Mouse (Mus musculus): Measurements from ENCODE around the gene Cherp.

The Cherp gene

DNA sequence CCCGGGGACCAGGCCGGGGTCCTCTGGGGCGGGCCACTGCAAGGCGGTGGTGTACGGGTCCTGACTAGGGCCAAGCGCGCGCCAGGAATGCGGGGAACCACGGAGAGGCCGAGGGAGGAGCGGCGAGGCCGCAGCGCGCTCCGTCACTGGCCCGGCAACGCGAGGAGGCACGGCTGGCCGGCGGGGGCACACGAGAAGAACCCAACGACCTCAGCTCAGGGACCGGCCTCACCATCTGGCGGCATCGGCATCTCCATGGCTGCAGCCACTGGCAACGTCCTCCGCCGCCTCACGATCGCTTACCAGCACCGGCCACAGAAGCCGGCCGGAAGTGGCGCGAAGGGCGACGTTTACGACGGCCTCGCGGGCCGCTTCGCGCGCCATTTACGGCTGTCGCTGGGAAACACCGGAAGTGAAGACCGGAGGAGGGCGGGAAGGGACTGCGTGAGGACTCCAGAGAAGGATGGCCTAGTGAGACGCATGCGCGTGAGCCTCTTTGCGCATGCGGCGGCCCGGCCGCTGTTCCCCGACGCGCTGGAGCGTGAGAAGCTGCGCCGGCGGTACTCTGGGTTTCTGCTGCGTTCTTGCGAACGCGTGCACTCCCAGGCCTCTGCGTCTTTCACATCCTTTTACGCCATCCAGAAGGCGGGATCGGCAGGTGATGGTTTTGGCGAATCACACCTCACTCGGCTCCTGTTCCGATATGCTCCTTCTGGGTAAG lies at the start of gene Cherp:
Cherp (minus strand) TSS at position 401 of the 721 bp plus-strand sequence.
- peak; percentile 98 for DNase-seq

DNA sequence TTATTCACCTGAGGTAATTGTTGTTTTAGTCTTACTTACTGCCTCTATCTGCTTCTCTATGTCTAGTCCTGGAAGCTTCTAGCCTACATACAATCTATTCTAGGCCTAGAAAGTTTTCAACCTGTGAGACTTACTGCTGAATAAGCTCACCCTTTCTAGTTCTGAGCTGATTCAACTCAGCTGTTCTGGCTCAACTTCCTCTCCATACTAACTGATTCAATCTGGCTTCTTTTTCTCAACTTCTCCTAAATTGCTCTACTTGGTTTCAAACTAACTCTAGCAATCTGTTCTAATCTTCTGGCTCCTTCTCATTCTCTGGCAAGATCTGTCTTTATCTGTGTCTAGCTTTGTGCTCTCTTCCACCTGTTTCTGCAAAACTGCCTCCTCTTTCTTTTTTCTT lies 46.9 kb upstream of the Cherp start:
- no peak for DNase-seq

- no peak for DNase-seq
Measured at GRCm38 (mm10) chr8:72517421-72517988, 42.5 kb upstream of the Cherp start.

GRCm38 (mm10) chr8:72513158-72513557 lies 38.1 kb upstream of the Cherp start:
- no peak for DNase-seq

DNA sequence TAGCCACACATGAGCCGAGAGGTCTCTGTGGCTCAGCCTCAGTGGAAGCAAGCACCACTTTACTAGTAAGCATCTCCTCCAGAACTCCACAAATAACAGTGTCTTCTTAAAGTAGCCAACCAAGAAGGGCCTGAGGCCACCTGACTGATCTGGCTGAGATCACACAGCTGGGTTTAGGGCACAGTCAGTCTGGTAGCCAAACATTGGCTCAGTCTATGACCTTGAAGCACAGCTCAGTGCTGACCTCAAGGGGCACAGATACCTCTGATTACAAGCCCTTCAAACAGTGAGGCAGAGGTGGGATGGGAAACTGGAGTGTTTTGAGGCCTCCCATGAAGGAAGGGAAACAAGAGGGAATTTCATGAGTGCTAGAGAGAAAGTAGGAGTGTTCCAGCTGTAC lies 37.6 kb upstream of the Cherp start:
- DNase-seq = no peak

- DNase-seq = no peak
Measured at GRCm38 (mm10) chr8:72507505-72507904, 32.5 kb upstream of the Cherp start.

- DNase-seq = no peak
Measured at GRCm38 (mm10) chr8:72504637-72505314, 29.8 kb upstream of the Cherp start.

DNA sequence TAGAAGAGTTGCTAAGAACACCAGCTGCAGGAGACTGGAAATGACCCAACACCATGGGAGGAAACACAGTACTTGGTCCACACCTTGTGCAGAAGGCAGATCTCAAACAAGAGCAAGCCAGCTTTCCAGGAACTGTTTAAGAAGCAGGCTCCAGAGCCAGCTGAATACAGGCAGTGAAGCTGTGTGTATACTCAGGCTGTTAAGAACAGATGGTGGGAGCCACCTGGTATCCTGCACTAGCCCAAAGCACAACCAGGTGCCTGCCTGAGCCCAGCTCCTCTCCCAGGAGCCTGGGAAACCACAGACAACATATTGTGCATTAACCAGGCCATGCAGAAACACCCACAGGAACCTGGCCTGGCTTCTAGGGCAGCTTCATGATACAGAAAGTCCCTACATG lies 29.1 kb upstream of the Cherp start:
- DNase-seq = no peak

DNA sequence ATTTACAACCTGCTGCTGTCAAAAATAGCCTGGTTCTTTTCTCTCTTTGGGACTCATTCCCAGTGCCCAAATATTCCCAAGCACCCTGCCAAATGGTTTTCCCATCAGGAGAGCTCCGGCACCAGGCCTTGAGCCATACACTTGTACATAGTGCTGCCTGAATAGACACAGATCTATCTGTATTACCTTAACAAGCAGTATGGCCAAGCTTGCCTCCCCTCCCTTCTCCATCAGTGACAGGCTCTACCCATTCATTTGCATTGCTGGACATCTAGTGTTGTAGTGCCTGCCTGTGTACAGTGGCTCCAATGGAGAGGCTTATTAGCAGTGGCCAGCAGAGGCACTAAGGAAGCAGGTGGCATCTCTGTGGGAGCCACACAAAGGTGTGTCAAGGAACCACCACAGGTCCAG lies 25.5 kb upstream of the Cherp start:
- DNase-seq = no peak

DNA sequence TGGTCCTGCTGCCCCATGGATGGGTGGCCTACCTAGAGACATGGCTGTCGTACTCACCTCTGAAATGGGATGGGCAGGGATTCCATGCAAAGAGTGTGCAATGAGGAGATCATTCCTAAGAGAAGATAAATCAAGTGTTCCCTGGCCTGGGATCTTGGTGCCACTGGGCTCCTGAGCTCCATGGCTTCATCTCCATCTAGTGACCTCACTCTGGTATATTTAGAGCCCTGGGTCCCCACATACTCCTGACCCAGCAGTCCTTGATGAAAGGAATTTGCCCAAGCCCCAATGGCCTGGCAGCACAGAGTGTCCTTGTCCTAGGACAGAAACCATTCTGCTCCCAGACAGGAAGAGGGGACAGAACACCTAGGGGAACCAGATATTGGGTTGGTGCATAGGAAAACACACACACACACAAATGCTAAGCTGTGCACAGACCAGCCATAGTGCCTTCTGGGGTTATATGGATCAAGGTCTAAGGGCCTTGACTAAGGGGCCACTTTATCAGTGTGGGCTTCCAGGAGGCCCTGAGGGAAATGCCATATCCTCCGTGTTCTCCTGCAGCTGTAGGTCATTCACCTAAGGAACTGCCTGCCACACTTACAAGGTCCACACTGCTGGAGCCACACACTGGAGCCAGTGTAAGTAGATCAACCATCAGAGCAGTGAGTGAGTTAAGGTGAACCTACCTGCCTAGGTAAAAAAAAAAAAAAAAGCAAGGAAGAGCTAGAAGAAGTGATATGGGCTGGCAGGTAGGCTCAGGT lies 24.7 kb upstream of the Cherp start:
- DNase-seq = no peak

DNA sequence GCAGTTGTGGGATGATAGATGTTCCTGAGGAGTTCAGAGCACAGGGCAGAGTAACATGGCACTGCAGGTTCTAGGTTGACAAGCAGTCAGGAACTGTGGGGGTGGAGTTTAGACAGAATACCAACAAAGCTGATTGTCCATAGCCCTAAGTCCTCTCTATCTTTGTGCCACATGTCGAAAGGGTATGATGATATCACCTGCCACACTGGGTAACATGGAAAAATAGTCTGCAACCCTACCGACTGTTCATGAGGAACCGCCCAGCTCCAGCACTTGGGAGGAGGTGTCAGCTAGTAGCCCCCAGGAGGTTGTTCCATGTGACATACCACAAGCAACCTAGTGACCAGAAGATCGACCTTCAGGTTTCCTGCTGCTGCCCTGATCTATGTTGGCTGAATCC lies 23.5 kb upstream of the Cherp start:
- DNase-seq = no peak

GRCm38 (mm10) chr8:72497911-72498310 lies 22.9 kb upstream of the Cherp start:
- DNase-seq = no peak

DNA sequence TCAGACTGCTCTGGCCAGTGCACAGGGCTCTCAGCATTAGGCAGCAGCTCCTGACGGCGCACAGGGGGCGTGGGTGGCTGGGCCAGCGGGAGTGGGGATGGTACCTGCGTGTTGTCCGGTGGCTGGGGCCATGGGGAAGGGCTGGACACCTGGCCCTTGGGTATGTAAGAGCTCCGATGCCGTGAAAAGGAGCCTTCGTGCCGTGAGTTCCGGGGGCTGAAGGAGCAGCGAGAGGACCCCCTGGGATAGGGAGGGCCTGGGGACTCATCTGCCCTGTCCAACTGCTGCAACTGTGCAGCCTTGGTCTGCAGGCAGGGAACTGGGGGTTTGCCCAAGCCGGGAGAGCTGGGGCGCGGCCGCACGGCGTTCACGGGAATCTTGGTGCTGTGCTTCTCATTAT lies 21.2 kb upstream of the Cherp start:
- DNase-seq = no peak

GRCm38 (mm10) chr8:72495411-72496111 lies 20.5 kb upstream of the Cherp start:
- no peak for DNase-seq

- DNase-seq = no peak
Measured at GRCm38 (mm10) chr8:72493381-72493780, 18.4 kb upstream of the Cherp start.

DNA sequence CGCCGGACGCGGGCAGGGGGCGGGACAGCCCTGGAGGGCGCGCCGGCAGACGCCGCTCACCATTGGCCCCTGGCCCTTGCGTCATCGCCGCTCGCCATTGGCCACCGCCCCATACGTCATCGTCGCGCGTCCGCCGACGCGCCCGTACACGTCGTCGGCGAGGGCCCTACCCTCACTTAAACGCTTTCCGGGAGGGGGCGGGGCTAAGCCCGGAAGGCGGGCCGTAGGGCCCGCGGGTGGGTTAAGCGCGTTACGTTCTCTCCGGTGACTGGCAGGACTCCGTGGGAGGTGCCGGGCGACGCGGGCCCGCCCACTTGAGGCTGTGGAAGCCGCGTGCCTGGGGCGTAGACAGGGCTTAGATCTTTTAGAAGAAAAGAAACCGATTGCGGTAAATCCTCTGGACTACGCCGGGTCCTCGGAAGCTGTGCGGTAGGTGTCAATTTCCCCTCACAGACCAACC lies 17.6 kb upstream of the Cherp start:
- peak; percentile 99 for DNase-seq

DNA sequence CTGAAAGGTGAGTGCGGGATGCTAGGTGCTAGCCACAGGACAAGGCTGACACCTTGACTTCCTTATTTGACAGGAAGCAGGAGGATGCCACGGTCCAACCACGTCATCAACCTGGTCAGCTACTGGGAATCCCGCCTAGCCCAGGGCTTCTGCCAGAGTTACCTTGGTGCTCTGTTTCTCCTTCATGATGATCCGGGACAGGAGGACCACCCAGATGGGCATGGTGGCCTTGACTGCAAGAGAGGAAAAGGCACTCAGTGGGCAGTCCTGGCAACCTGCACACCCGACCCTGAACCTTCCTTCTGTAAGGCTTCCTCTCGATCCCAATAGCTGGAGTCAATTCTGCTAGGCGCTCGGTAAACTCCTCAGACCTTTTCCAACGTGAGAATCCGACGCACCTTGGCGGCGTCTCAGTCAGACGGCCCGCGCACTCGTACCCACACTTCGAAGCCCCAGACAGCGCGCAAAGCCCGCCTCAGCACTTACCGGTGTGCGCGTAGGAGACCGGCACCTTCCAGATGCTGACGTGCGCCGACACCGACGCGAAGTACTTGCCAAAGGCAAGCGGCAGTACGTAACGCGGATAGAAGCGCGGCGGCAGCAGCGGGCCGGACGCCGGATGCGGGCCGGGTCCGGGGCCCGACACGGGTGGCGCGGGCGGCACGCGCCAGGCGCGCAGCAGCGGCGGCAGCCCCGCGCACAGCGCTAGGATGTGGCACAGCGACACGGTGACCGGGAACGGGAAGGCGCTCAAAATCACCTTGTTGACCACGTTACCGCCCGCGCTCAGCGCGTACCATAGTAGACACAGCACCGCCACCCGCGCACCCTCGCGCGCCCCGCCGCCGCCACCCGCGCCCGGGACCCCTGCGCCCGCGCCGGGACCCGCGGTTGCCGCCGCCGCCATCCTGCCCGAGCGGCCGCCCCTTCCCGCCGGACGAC lies 16.9 kb upstream of the Cherp start, which contains the start of gene Slc35e1:
Slc35e1 (minus strand) TSS at position 935 of the 942 bp plus-strand sequence.
- DNase-seq = peak; percentile 33

- DNase-seq = no peak
Measured at GRCm38 (mm10) chr8:72491017-72491416, 16.0 kb upstream of the Cherp start.

DNA sequence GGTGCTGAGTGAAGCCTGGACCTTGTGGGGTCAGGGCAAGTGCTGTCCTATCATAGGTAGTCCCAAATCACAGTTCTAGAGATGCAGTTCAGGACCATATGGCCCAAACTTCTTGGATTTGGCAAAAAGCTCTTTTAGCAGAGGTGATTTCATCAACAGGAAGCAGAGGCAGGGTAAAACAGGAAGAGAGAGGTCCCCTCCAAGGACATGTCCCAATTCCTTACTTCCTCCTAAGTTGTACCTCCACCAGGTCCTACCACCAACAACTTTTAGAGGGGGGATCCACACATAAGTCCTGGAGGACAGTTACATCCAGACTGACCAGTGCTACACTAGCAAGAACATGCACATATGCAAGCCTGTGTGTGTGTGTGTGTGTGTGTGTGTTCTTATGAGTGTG lies 12.0 kb upstream of the Cherp start:
- no peak for DNase-seq

- peak; percentile 88 for DNase-seq
Measured at GRCm38 (mm10) chr8:72485456-72486199, 10.6 kb upstream of the Cherp start.

GRCm38 (mm10) chr8:72470684-72471083 lies 4.3 kb downstream of the Cherp start:
- no peak for DNase-seq
